Mouse (Mus musculus) bone marrow, adult 2 months (tissue): ENCODE data around the gene Mtfr2.

Experiments
- CTCF ChIP-seq: fragments of 200-500 bp; IDR thresholded peaks from 2 replicates; pipeline ENCODE4 v1.5.1; 2011; ENCODE audit warnings: low read length, control low read depth; ENCODE audit not compliant: control insufficient read depth, insufficient read depth
- POLR2A ChIP-seq: fragments of 200-500 bp; IDR thresholded peaks from 2 replicates; pipeline ENCODE4 v1.6.1; 2011; ENCODE audit warnings: low read depth, mild to moderate bottlenecking, control low read depth, low read length, borderline replicate concordance; ENCODE audit not compliant: control insufficient read depth

DNA sequence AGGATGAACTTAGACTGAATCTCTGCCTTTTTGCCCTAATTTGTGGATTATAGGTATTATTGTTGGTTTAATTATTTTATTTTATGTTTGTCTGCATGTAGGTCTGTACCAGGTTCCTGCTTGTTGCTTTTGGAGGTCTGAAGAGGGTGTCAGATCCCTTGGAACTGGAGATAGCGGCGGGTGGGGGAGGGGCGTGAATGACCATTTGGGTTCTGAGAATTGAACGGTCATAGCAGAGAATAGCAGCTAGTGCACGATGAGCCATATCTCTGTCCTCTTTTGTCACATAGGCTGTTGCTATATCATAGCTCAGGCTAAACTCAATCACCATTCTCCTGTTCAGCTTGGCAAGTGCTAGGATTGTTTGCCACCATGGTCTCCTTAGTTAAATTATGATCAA is 30.1 kb upstream of the Mtfr2 start:
- no peak for TF ChIP-seq CTCF
- TF ChIP-seq POLR2A, result no peak
